Comparison of ENCODE assay signal across 21 mouse cellular contexts in the genomic region with DNA sequence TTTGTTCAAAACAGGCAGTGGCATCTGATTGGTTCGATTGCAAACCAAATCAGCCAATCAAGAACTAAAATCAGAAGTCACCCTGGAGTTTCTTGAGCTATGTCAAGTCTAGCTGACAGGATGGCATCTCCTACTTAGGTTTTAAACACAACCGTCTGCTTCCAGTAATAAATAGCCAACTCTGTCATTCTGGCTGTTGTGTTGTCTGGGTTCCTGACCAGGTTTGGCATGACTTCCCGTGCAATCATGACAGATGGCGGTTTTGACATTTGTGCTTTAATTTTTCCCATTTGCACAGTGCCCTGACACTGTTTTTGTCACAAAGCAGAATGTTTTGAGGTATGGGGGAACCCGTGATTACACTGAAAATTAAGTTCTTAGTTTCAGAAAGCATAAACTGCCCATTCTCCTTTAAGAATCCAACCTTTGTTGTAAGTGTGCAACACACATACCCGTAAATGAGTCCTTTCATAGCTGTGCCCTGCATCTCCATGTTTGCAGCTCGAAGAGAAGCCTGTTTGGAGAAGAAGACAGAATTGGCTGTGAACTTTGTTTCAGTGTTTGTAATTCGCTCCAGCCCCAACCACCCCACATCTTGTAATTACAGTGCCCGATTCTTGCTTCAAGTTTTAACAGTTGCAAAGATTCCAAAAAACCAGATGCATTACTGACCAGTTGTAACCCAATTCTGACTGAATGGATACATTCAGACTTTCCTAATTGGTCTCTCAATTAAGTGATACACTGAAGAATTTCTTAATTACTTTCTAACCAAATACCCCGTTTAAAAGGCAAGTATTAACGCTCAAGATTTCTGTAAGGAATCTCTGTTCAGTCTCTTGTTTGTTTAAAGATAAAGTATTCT. TPM values are rescaled to one million over a fixed set of nuclear protein-coding genes. Genes with fewer than 3 reads are reported as not detected.
DNase-seq lines count a peak whose midpoint lies in the region; ATAC-seq and TF ChIP-seq lines count a peak whose summit lies in the region.
"Had no signal": no experiment of that assay in that cellular context is flagged by ENCODE, and none has a peak within 500 bp of the region (broad histone marks: within the 10 kb centered on the region; RNA-seq: fewer than 3 reads in every experiment).

No protein-coding gene starts in this region.

- no peak overlapping the region for H3K9ac ChIP-seq in stomach, embryonic 14.5 days (replicated peaks; ENCODE audit: low read depth, low read length)
- H3K9ac ChIP-seq in stomach, postnatal 0 days (ENCODE audit: low read length), result no peak overlapping the region
- H3K9ac ChIP-seq in forebrain, embryonic 15.5 days (replicated peaks), result no peak overlapping the region
- H3K9ac ChIP-seq: heart, embryonic 15.5 days; hindbrain, embryonic 12.5 days; neural tube, embryonic 13.5 days had no signal

- H3K4me1 ChIP-seq in stomach, embryonic 14.5 days (ENCODE audit: control insufficient read depth, insufficient read depth, low read length), result 0 out of 2 replicates have a peak, but pooled peaks cover 3% of the 10 kb centered on the region
- no peaks in the 10 kb centered on the region for H3K4me1 ChIP-seq in stomach, postnatal 0 days (replicated peaks; ENCODE audit: control insufficient read depth, insufficient read depth)
- H3K4me1 ChIP-seq in forebrain, embryonic 15.5 days, result peaks cover 17% of the 10 kb centered on the region; the same call in 1 of the 2 replicates

- no peaks in the 10 kb centered on the region for H3K27me3 ChIP-seq in stomach, embryonic 14.5 days (ENCODE audit: control insufficient read depth, insufficient read depth, low read length)
- H3K27me3 ChIP-seq in stomach, postnatal 0 days (ENCODE audit: control insufficient read depth, insufficient read depth, low read length), result no peaks in the 10 kb centered on the region
- no peaks in the 10 kb centered on the region for H3K27me3 ChIP-seq in forebrain, embryonic 15.5 days
- H3K27me3 ChIP-seq: CH12.LX; heart, embryonic 15.5 days; hindbrain, embryonic 12.5 days; neural tube, embryonic 13.5 days had no signal

- no peak for DNase-seq in cerebellum, postnatal 4 days (ENCODE audit: low spot score in 2 of 2)
- DNase-seq in stomach, postnatal 0 days (ENCODE audit: low spot score), result no peak
- DNase-seq in thymus, postnatal 0 days (ENCODE audit: low spot score), result no peak
- DNase-seq: kidney, adult 18-20 months; liver; lung, adult 2 months; midbrain, embryonic 14.5 days; spleen, adult 18-20 months had no signal

- TF ChIP-seq CTCF in stomach, postnatal 0 days (IDR thresholded peaks at IDR 0.05; ENCODE audit: low read depth), result no peak

- H3K9me3 ChIP-seq in stomach, embryonic 14.5 days (ENCODE audit: control insufficient read depth, low read depth, low read length), result no peaks in the 10 kb centered on the region
- H3K9me3 ChIP-seq in stomach, postnatal 0 days (ENCODE audit: control insufficient read depth, low read length), result no peaks in the 10 kb centered on the region
- H3K9me3 ChIP-seq in forebrain, embryonic 15.5 days, result no peaks in the 10 kb centered on the region
- H3K9me3 ChIP-seq: heart, embryonic 15.5 days; hindbrain, embryonic 12.5 days; neural tube, embryonic 13.5 days had no signal

- no peak for TF ChIP-seq EP300 in stomach, postnatal 0 days (optimal IDR thresholded peaks at IDR 0.05)

- 0 out of 2 replicates have a peak overlapping the region, but pooled peaks have one; percentile 1 for H3K27ac ChIP-seq in stomach, embryonic 14.5 days (ENCODE audit: low read length)
- H3K27ac ChIP-seq in stomach, postnatal 0 days (replicated peaks), result no peak overlapping the region
- peak overlapping the region; percentile 48; the same call in 1 of the 2 replicates for H3K27ac ChIP-seq in forebrain, embryonic 15.5 days (replicated peaks)
- H3K27ac ChIP-seq: hindbrain, embryonic 12.5 days; macrophage; neural tube, embryonic 13.5 days had no signal

- H3K36me3 ChIP-seq in stomach, embryonic 14.5 days (ENCODE audit: control insufficient read depth, insufficient read depth, low read length), result no peaks in the 10 kb centered on the region
- no peaks in the 10 kb centered on the region for H3K36me3 ChIP-seq in stomach, postnatal 0 days (ENCODE audit: control insufficient read depth, insufficient read depth, low read length)
- no peaks in the 10 kb centered on the region for H3K36me3 ChIP-seq in forebrain, embryonic 15.5 days
- H3K36me3 ChIP-seq: hindbrain, embryonic 12.5 days; neural tube, embryonic 13.5 days had no signal

- ATAC-seq in cerebellum, adult (ENCODE audit: insufficient number of reproducible peaks, low FRiP score, low TSS enrichment), result peak; percentile 85
- ATAC-seq in stomach, embryonic 14.5 days (ENCODE audit: insufficient number of reproducible peaks, insufficient read depth, low FRiP score, low read depth), result no peak
- ATAC-seq in stomach, postnatal 0 days (ENCODE audit: low FRiP score, low TSS enrichment), result no peak
- peak; percentile 86 for ATAC-seq in forebrain, embryonic 15.5 days (replicated peaks)
- no peak for ATAC-seq in erythroid progenitor cell, adult 5-6 weeks (replicated peaks; ENCODE audit: low FRiP score, poor library complexity, severe bottlenecking)
- no peak for ATAC-seq in monocyte, adult 5-6 weeks (replicated peaks; ENCODE audit: insufficient number of reproducible peaks, low FRiP score, low TSS enrichment, poor library complexity, severe bottlenecking)

- WGBS in stomach, embryonic 14.5 days, result 67% methylated on average over 11 of the region's 11 CpGs
- WGBS in stomach, postnatal 0 days, result 64% methylated on average over 11 of the region's 11 CpGs
- WGBS in forebrain, embryonic 15.5 days, result 38% methylated on average over 11 of the region's 11 CpGs

- H3K4me3 ChIP-seq in stomach, embryonic 14.5 days (ENCODE audit: low read depth, low read length), result no peak overlapping the region
- no peak overlapping the region for H3K4me3 ChIP-seq in stomach, postnatal 0 days (ENCODE audit: low read depth, low read length)
- no peak overlapping the region for H3K4me3 ChIP-seq in forebrain, embryonic 15.5 days
- H3K4me3 ChIP-seq: heart, embryonic 15.5 days; hindbrain, embryonic 12.5 days; neural tube, embryonic 13.5 days had no signal

- no peak overlapping the region for H3K4me2 ChIP-seq in stomach, embryonic 14.5 days (replicated peaks; ENCODE audit: low read depth, low read length)
- H3K4me2 ChIP-seq in stomach, postnatal 0 days (replicated peaks; ENCODE audit: low read depth), result no peak overlapping the region
- no peak overlapping the region; the same call in 1 of the 2 replicates for H3K4me2 ChIP-seq in forebrain, embryonic 15.5 days (replicated peaks)
- H3K4me2 ChIP-seq: heart, embryonic 15.5 days; hindbrain, embryonic 12.5 days; neural tube, embryonic 13.5 days had no signal

RNA-seq across cellular contexts. Expression of a gene that starts 10.5 kb away (rescaled TPM):
- not detected in 2 replicates for polyA plus RNA-seq in stomach, embryonic 14.5 days (2014; fragmentation: Nextera tagmentation; extraction: Ambion mirVana)
- polyA plus RNA-seq in stomach, postnatal 0 days (2015; fragmentation: Nextera tagmentation; extraction: Ambion mirVana), result 0.06 TPM in 1 of 2 replicates, not detected in the other
- 0.15 TPM in 1 of 2 replicates, not detected in the other for polyA plus RNA-seq in forebrain, embryonic 15.5 days (2015; fragmentation: Nextera tagmentation; extraction: Ambion mirVana)
- total RNA-seq in erythroid progenitor cell, adult 5-6 weeks (2015; ENCODE audit: low replicate concordance), result not detected in 2 replicates
- not detected in 2 replicates for total RNA-seq in erythroid progenitor cell, adult 5-6 weeks (2017; ENCODE audit: low replicate concordance)
- total RNA-seq in monocyte, adult 5-6 weeks (2017), result 0.57 TPM in 1 of 3 replicates, not detected in the others
- polyA plus RNA-seq in thymus, postnatal 0 days (2015; fragmentation: Nextera tagmentation; extraction: Ambion mirVana), result not detected in 2 replicates
- total RNA-seq: adrenal gland, adult 18-20 months had no signal
- polyA plus RNA-seq: embryonic facial prominence, embryonic 11.5 days; hindbrain, embryonic 12.5 days; macrophage; midbrain, embryonic 14.5 days; testis, adult 2 months had no signal

RNA-seq across cellular contexts. Expression of a gene that starts 12.9 kb away (rescaled TPM):
- 0.04 and 0.16 TPM in 2 replicates for polyA plus RNA-seq in stomach, embryonic 14.5 days (2014; fragmentation: Nextera tagmentation; extraction: Ambion mirVana)
- 0.04 and 0.07 TPM in 2 replicates for polyA plus RNA-seq in stomach, postnatal 0 days (2015; fragmentation: Nextera tagmentation; extraction: Ambion mirVana)
- polyA plus RNA-seq in forebrain, embryonic 15.5 days (2015; fragmentation: Nextera tagmentation; extraction: Ambion mirVana), result 0.14 and 0.22 TPM in 2 replicates
- total RNA-seq in erythroid progenitor cell, adult 5-6 weeks (2015; ENCODE audit: low replicate concordance), result not detected in 2 replicates
- not detected in 2 replicates for total RNA-seq in erythroid progenitor cell, adult 5-6 weeks (2017; ENCODE audit: low replicate concordance)
- total RNA-seq in monocyte, adult 5-6 weeks (2017), result not detected in 3 replicates
- 0.10 and 0.14 TPM in 2 replicates for polyA plus RNA-seq in thymus, postnatal 0 days (2015; fragmentation: Nextera tagmentation; extraction: Ambion mirVana)
- polyA plus RNA-seq: macrophage had no signal

Comparison
In these comparisons a context has a peak if more than half of its experiments do, and no peak if none do; other contexts are left out.
1. ATAC-seq: peak in cerebellum, adult (single experiment) and forebrain, embryonic 15.5 days (single experiment); none in stomach, embryonic 14.5 days (single experiment), stomach, postnatal 0 days (single experiment), erythroid progenitor cell, adult 5-6 weeks (single experiment) and monocyte, adult 5-6 weeks (single experiment).